In the genomic region with DNA sequence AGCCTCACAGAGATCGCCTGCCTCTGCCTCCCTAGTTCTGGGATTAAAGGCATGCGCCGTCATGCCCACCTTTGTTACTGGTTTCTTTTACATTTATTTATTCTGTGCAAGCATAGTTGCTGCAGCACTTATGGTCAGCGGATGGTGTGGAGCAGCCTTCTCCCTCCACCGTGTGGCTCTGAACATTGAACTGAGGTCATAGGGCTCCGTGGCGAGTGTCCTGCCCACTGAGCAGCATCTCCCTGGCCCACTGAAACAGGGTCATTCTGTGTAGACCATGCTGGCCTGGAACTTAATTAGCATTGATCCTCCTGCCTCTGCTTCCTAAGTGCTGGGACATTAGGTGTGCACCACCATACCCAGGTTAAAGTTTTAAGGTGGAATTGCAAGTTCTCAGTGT, we compare ENCODE assay signal across 1 mouse cellular context.
TF ChIP-seq lines count a peak whose summit lies in the region.

No protein-coding gene starts in this region.

TF ChIP-seq in CH12.LX, 34 proteins besides CTCF, POLR2A, EP300 and RAD21:
- TF ChIP-seq GABPA (IDR thresholded peaks at IDR 0.05; ENCODE audit: insufficient replicate concordance, low read depth, low read length), result no peak
- no peak for TF ChIP-seq BHLHE40 (IDR thresholded peaks at IDR 0.05; ENCODE audit: low read depth, low read length)
- TF ChIP-seq ZC3H11A (IDR thresholded peaks at IDR 0.05; ENCODE audit: low read depth, low read length), result no peak
- TF ChIP-seq SIN3A (IDR thresholded peaks at IDR 0.05; ENCODE audit: low read length), result no peak
- TF ChIP-seq MAFK (IDR thresholded peaks at IDR 0.05; ENCODE audit: insufficient replicate concordance, low read length), result no peak
- no peak for TF ChIP-seq TCF12 (IDR thresholded peaks at IDR 0.05; ENCODE audit: low read depth, low read length)
- no peak for TF ChIP-seq USF1 (IDR thresholded peaks at IDR 0.05; ENCODE audit: low read depth, low read length)
- no peak for TF ChIP-seq MXI1 (IDR thresholded peaks at IDR 0.05; ENCODE audit: low read depth, low read length)
- no peak for TF ChIP-seq CHD2 (IDR thresholded peaks at IDR 0.05; ENCODE audit: low read length)
- no peak for TF ChIP-seq E2F4 (IDR thresholded peaks at IDR 0.05; ENCODE audit: insufficient replicate concordance, low read depth, low read length)
- TF ChIP-seq NELFE (IDR thresholded peaks at IDR 0.05; ENCODE audit: low read depth, low read length), result no peak
TF ChIP-seq in CH12.LX: peak in this region for 0.
